Mouse (Mus musculus) MEL (cell line): ENCODE measurements at regions not wholly inside any gene's neighbourhood (a gene's known extent, or its start where the extent isn't known, plus 50 kb on each side); places are given as distances from the start of the nearest gene placed in this dataset.

ENCODE experiments used
- DNase-seq: peaks from one replicate; pipeline ENCODE4 v3.0.0; 2011; ENCODE audit warnings: low read depth, low spot score
- H3K27ac ChIP-seq: 2 replicates; pipeline ENCODE4 v1.5.1; 2012; ENCODE audit warnings: low read depth, mild to moderate bottlenecking, control low read depth, low read length, moderate library complexity; ENCODE audit not compliant: control insufficient read depth
- H3K27me3 ChIP-seq, 2 experiments: fragments of 150-350 bp in 1 of 2; sonication (generic) in 1 of 2; 2 replicates each; pipeline ENCODE4 v1.6.1; 2012; ENCODE audit warnings: low read length in 2 of 2, mild to moderate bottlenecking in 2 of 2, improper control_type of control experiment in 1 of 2, moderate library complexity in 1 of 2; ENCODE audit not compliant: insufficient read depth in 2 of 2, control insufficient read depth in 1 of 2
- H3K36me3 ChIP-seq, 2 experiments: 2 replicates each; pipeline ENCODE4 v1.6.1; 2012 to 2014; ENCODE audit warnings: low read length in 2 of 2, improper control_type of control experiment in 1 of 2, inconsistent platforms in 1 of 2, mild to moderate bottlenecking in 1 of 2; ENCODE audit not compliant: insufficient read depth in 2 of 2, control insufficient read depth in 1 of 2
- H3K4me1 ChIP-seq, 2 experiments: fragments of 150-350 bp in 1 of 2; sonication (generic) in 1 of 2; 2 replicates each; pipeline ENCODE4 v1.6.1; 2012; ENCODE audit warnings: low read length in 2 of 2, improper control_type of control experiment in 1 of 2, mild to moderate bottlenecking in 1 of 2; ENCODE audit not compliant: insufficient read depth in 2 of 2, control insufficient read depth in 1 of 2
- H3K4me3 ChIP-seq, 2 experiments: fragments of 150-350 bp in 1 of 2; sonication (generic) in 1 of 2; 2 replicates each; pipeline ENCODE4 v1.5.1; 2012; ENCODE audit warnings: low read depth in 2 of 2, low read length in 2 of 2, mild to moderate bottlenecking in 2 of 2, moderate library complexity in 2 of 2, control low read depth in 1 of 2, improper control_type of control experiment in 1 of 2; ENCODE audit not compliant: control insufficient read depth in 1 of 2, insufficient read depth in 1 of 2
- H3K79me2 ChIP-seq: 2 replicates; pipeline ENCODE4 v1.6.1; 2012; ENCODE audit warnings: mild to moderate bottlenecking, low read length, moderate library complexity; ENCODE audit not compliant: control insufficient read depth, poor library complexity, insufficient read depth
- H3K9ac ChIP-seq: 2 replicates; pipeline ENCODE4 v1.6.1; 2012; ENCODE audit warnings: low read depth, mild to moderate bottlenecking, control low read depth, low read length, moderate library complexity; ENCODE audit not compliant: control insufficient read depth, poor library complexity, severe bottlenecking
- H3K9me3 ChIP-seq: fragments of 150-350 bp; sonication (generic); replicated peaks from 2 replicates; pipeline ENCODE4 v1.6.1; 2012; ENCODE audit warnings: mild to moderate bottlenecking, low read length, improper control_type of control experiment, moderate library complexity; ENCODE audit not compliant: insufficient read depth
- CHD1 ChIP-seq: IDR thresholded peaks from 2 replicates; pipeline ENCODE4 v1.6.1; 2012; ENCODE audit warnings: low read depth, mild to moderate bottlenecking, inconsistent platforms, low read length, improper control_type of control experiment
- CTCF ChIP-seq, 3 experiments: IDR thresholded peaks in 2 of 3; conservative IDR thresholded peaks in 1 of 3; 2 replicates each; pipeline ENCODE4 v1.5.1; 2011 to 2012; ENCODE audit warnings: low read length in 3 of 3, low read depth in 2 of 3, mild to moderate bottlenecking in 2 of 3, improper control_type of control experiment in 1 of 3, inconsistent platforms in 1 of 3, mixed read lengths in 1 of 3, moderate library complexity in 1 of 3; ENCODE audit not compliant: control insufficient read depth in 1 of 3, insufficient read depth in 1 of 3, poor library complexity in 1 of 3, severe bottlenecking in 1 of 3
- E2F4 ChIP-seq: IDR thresholded peaks from 2 replicates; pipeline ENCODE4 v1.6.1; 2011; ENCODE audit warnings: low read depth, low read length, improper control_type of control experiment, borderline replicate concordance
- ETS1 ChIP-seq: IDR thresholded peaks from 2 replicates; pipeline ENCODE4 v1.6.1; 2012; ENCODE audit warnings: low read depth, mild to moderate bottlenecking, inconsistent platforms, low read length, improper control_type of control experiment, moderate library complexity
- GATA1 ChIP-seq: IDR thresholded peaks from 2 replicates; pipeline ENCODE4 v1.6.1; 2011; ENCODE audit warnings: low read depth, low read length, improper control_type of control experiment
- HCFC1 ChIP-seq: IDR thresholded peaks from 2 replicates; pipeline ENCODE4 v1.6.1; 2012; ENCODE audit warnings: low read depth, mild to moderate bottlenecking, inconsistent platforms, low read length, improper control_type of control experiment, moderate library complexity
- MAZ ChIP-seq: IDR thresholded peaks from 2 replicates; pipeline ENCODE4 v1.6.1; 2012; ENCODE audit warnings: low read depth, mild to moderate bottlenecking, inconsistent platforms, low read length, improper control_type of control experiment
- MEF2A ChIP-seq: IDR thresholded peaks from 2 replicates; pipeline ENCODE4 v1.6.1; 2014; ENCODE audit warnings: low read depth, mild to moderate bottlenecking, inconsistent platforms, low read length, improper control_type of control experiment; ENCODE audit not compliant: poor library complexity, insufficient replicate concordance, severe bottlenecking; ENCODE audit errors: extremely low read depth
- MXI1 ChIP-seq: IDR thresholded peaks from 2 replicates; pipeline ENCODE4 v1.6.1; 2011; ENCODE audit warnings: mild to moderate bottlenecking, low read depth, low read length, improper control_type of control experiment
- MYB ChIP-seq: IDR thresholded peaks from 2 replicates; pipeline ENCODE4 v1.6.1; 2011; ENCODE audit warnings: mild to moderate bottlenecking, low read depth, low read length, improper control_type of control experiment
- POLR2A ChIP-seq, 2 experiments: IDR thresholded peaks; 2 replicates each; pipeline ENCODE4 v1.6.1; 2011 to 2012; ENCODE audit warnings: low read length in 2 of 2, mild to moderate bottlenecking in 2 of 2, control low read depth in 1 of 2, improper control_type of control experiment in 1 of 2, low read depth in 1 of 2, moderate library complexity in 1 of 2; ENCODE audit not compliant: control insufficient read depth in 1 of 2, insufficient read depth in 1 of 2, poor library complexity in 1 of 2
- POLR2AphosphoS2 ChIP-seq: IDR thresholded peaks from 2 replicates; pipeline ENCODE4 v1.6.1; 2011; ENCODE audit warnings: low read length, improper control_type of control experiment
- RAD21 ChIP-seq: IDR thresholded peaks from 2 replicates; pipeline ENCODE4 v1.6.1; 2011; ENCODE audit warnings: mild to moderate bottlenecking, low read depth, low read length, improper control_type of control experiment
- SMC3 ChIP-seq: IDR thresholded peaks from 2 replicates; pipeline ENCODE4 v1.6.1; 2011; ENCODE audit warnings: low read depth, low read length, improper control_type of control experiment
- TBP ChIP-seq: IDR thresholded peaks from 2 replicates; pipeline ENCODE4 v1.8.0; 2011; ENCODE audit warnings: low read depth, low read length, improper control_type of control experiment
- USF2 ChIP-seq, 2 experiments: IDR thresholded peaks; 2 replicates each; pipeline ENCODE4 v1.6.1; 2011 to 2012; ENCODE audit warnings: improper control_type of control experiment in 2 of 2, low read length in 2 of 2, borderline replicate concordance in 1 of 2, inconsistent platforms in 1 of 2, low read depth in 1 of 2, mild to moderate bottlenecking in 1 of 2; ENCODE audit not compliant: insufficient read depth in 1 of 2
- ZMIZ1 ChIP-seq: IDR thresholded peaks from 2 replicates; pipeline ENCODE4 v1.6.1; 2012; ENCODE audit warnings: low read depth, mild to moderate bottlenecking, inconsistent platforms, low read length, improper control_type of control experiment, moderate library complexity

GRCm38 (mm10) chr16:52931978-52932377 lies 478.1 kb upstream of the Alcam start:
- Histone ChIP-seq H3K9ac (no peak overlapping the region), H3K79me2 (no peaks in the 10 kb centered on the region), H3K4me3 (no peak overlapping the region)
- TF ChIP-seq CHD1 (no peak), HCFC1 (no peak)
- TF ChIP-seq, all 39 proteins: peak for 0
- Histone ChIP-seq H3K36me3 (no peaks in the 10 kb centered on the region), H3K4me1 (no peaks in the 10 kb centered on the region), H3K27me3 (no peaks in the 10 kb centered on the region), H3K9me3 (no peaks in the 10 kb centered on the region), H3K27ac (no peak overlapping the region)
- DNase-seq = no peak

- Histone ChIP-seq H3K36me3 (no peaks in the 10 kb centered on the region), H3K27ac (no peak overlapping the region), H3K4me1 (no peaks in the 10 kb centered on the region), H3K79me2 (no peaks in the 10 kb centered on the region), H3K27me3 (no peaks in the 10 kb centered on the region), H3K4me3 (no peak overlapping the region), H3K9me3 (no peaks in the 10 kb centered on the region), H3K9ac (no peak overlapping the region)
- no peak for DNase-seq
- TF ChIP-seq CTCF (IDR thresholded peaks at IDR 0.05 in 2 of 3, conservative IDR thresholded peaks at IDR 0.05 in 1 of 3; ENCODE audit: control insufficient read depth in 1 of 3, insufficient read depth in 1 of 3, low read depth in 2 of 3, low read length in 3 of 3, poor library complexity in 1 of 3, severe bottlenecking in 1 of 3) = peak in 1 of 3 experiments; percentile 12; a peak in 1 of 6 replicates
- TF ChIP-seq POLR2A (IDR thresholded peaks at IDR 0.05; ENCODE audit: control insufficient read depth in 1 of 2, insufficient read depth in 1 of 2, low read depth in 1 of 2, low read length in 2 of 2, poor library complexity in 1 of 2) = no peak
Measured at GRCm38 (mm10) chr16:52892467-52893255, 438.8 kb upstream of the Alcam start.

GRCm38 (mm10) chr16:52879463-52880114 lies 425.7 kb upstream of the Alcam start:
- H3K27ac ChIP-seq = no peak overlapping the region
- no peaks in the 10 kb centered on the region for H3K27me3 ChIP-seq
- peak; percentile 6 for DNase-seq
- TF ChIP-seq ETS1 = 0 out of 2 replicates have a peak, but pooled peaks have one; percentile 37
- TF ChIP-seq POLR2AphosphoS2 = no peak
- no peak overlapping the region; a peak in 1 of 4 replicates for H3K4me3 ChIP-seq
- H3K36me3 ChIP-seq = peaks cover 0 to 3% of the 10 kb centered on the region in 2 experiments; a peak in 2 of 4 replicates
- no peak overlapping the region for H3K9ac ChIP-seq
- H3K4me1 ChIP-seq = peaks cover 0 to 4% of the 10 kb centered on the region in 2 experiments; a peak in 2 of 4 replicates
- H3K9me3 ChIP-seq = no peaks in the 10 kb centered on the region
- H3K79me2 ChIP-seq = no peaks in the 10 kb centered on the region

- TF ChIP-seq TBP (no peak), POLR2A (IDR thresholded peaks at IDR 0.05; ENCODE audit: control insufficient read depth in 1 of 2, insufficient read depth in 1 of 2, low read depth in 1 of 2, low read length in 2 of 2, poor library complexity in 1 of 2) (no peak), SMC3 (no peak), MYB (no peak), RAD21 (no peak), ZMIZ1 (no peak), MXI1 (no peak), USF2 (IDR thresholded peaks at IDR 0.05; ENCODE audit: borderline replicate concordance in 1 of 2, insufficient read depth in 1 of 2, low read depth in 1 of 2, low read length in 2 of 2) (no peak), MEF2A (no peak), E2F4 (no peak), MAZ (no peak), GATA1 (no peak)
- no peak overlapping the region for H3K4me3 ChIP-seq
Measured at GRCm38 (mm10) chr16:52867833-52868232, 414.0 kb upstream of the Alcam start.

More at GRCm38 (mm10) chr16:52867833-52868232, 414.0 kb upstream of the Alcam start:
- H3K9ac ChIP-seq = no peak overlapping the region
- no peaks in the 10 kb centered on the region for H3K27me3 ChIP-seq
- H3K4me1 ChIP-seq = no peaks in the 10 kb centered on the region
- H3K36me3 ChIP-seq = no peaks in the 10 kb centered on the region
- DNase-seq = no peak
- H3K27ac ChIP-seq = no peak overlapping the region
- H3K79me2 ChIP-seq = no peaks in the 10 kb centered on the region
- no peaks in the 10 kb centered on the region for H3K9me3 ChIP-seq
